Comparison of ENCODE assay signal across 13 mouse cellular contexts in genomic region chrX:96134243-96134661, GRCm38 (mm10). TPM values are rescaled to one million over a fixed set of nuclear protein-coding genes. Genes with fewer than 3 reads are reported as not detected.
DNase-seq lines count a peak whose midpoint lies in the region; ATAC-seq and TF ChIP-seq lines count a peak whose summit lies in the region.
"Had no signal": no experiment of that assay in that cellular context is flagged by ENCODE, and none has a peak within 500 bp of the region (broad histone marks: within the 10 kb centered on the region; RNA-seq: fewer than 3 reads in every experiment).

No protein-coding gene starts in this region.

- no peak for TF ChIP-seq POLR2A in embryonic fibroblast, embryonic 13.5 days (IDR thresholded peaks at IDR 0.05; ENCODE audit: low read depth, low read length)

- H3K4me1 ChIP-seq in embryonic fibroblast, embryonic 13.5 days (ENCODE audit: control insufficient read depth, insufficient read depth, low read length): peaks cover 22% of the 10 kb centered on the region
- peaks cover 16% of the 10 kb centered on the region for H3K4me1 ChIP-seq in lung, embryonic 16.5 days (replicated peaks; ENCODE audit: control insufficient read depth, insufficient read depth, low read length)
- no peaks in the 10 kb centered on the region for H3K4me1 ChIP-seq in neural tube, embryonic 15.5 days
- H3K4me1 ChIP-seq in hindbrain, postnatal 0 days (ENCODE audit: insufficient read depth, low read length): no peaks in the 10 kb centered on the region
- H3K4me1 ChIP-seq: embryonic facial prominence, embryonic 12.5 days had no signal

- 26% methylated on average over 5 of the region's 5 CpGs for WGBS in lung, embryonic 16.5 days
- 80% methylated on average over 5 of the region's 5 CpGs for WGBS in neural tube, embryonic 15.5 days
- 75% methylated on average over 5 of the region's 5 CpGs for WGBS in hindbrain, postnatal 0 days

- H3K27me3 ChIP-seq in lung, embryonic 16.5 days (ENCODE audit: control insufficient read depth, insufficient read depth, low read depth, low read length): no peaks in the 10 kb centered on the region
- H3K27me3 ChIP-seq in neural tube, embryonic 15.5 days (replicated peaks): no peaks in the 10 kb centered on the region
- no peaks in the 10 kb centered on the region for H3K27me3 ChIP-seq in hindbrain, postnatal 0 days (ENCODE audit: insufficient read depth, low read length)
- H3K27me3 ChIP-seq: embryonic facial prominence, embryonic 12.5 days had no signal

- no peaks in the 10 kb centered on the region for H3K36me3 ChIP-seq in lung, embryonic 16.5 days (ENCODE audit: control insufficient read depth, insufficient read depth, low read length)
- H3K36me3 ChIP-seq in neural tube, embryonic 15.5 days: no peaks in the 10 kb centered on the region
- H3K36me3 ChIP-seq in hindbrain, postnatal 0 days (ENCODE audit: insufficient read depth, low read length): no peaks in the 10 kb centered on the region
- H3K36me3 ChIP-seq: embryonic facial prominence, embryonic 12.5 days had no signal

- H3K9ac ChIP-seq in lung, embryonic 16.5 days (ENCODE audit: low read length): no peak overlapping the region
- H3K9ac ChIP-seq in neural tube, embryonic 15.5 days (replicated peaks): no peak overlapping the region
- no peak overlapping the region for H3K9ac ChIP-seq in hindbrain, postnatal 0 days (replicated peaks; ENCODE audit: low read length)
- H3K9ac ChIP-seq: embryonic facial prominence, embryonic 12.5 days; forebrain, postnatal 0 days had no signal

- peak overlapping the region; percentile 95 for H3K27ac ChIP-seq in embryonic fibroblast, embryonic 13.5 days (ENCODE audit: insufficient read depth, low read length)
- H3K27ac ChIP-seq in lung, embryonic 16.5 days (ENCODE audit: low read length): peak overlapping the region; percentile 76
- no peak overlapping the region for H3K27ac ChIP-seq in neural tube, embryonic 15.5 days (replicated peaks)
- no peak overlapping the region for H3K27ac ChIP-seq in hindbrain, postnatal 0 days
- H3K27ac ChIP-seq: embryonic facial prominence, embryonic 12.5 days; stomach, postnatal 0 days had no signal

- H3K4me3 ChIP-seq in embryonic fibroblast, embryonic 13.5 days (ENCODE audit: insufficient read depth, low read length): no peak overlapping the region
- no peak overlapping the region for H3K4me3 ChIP-seq in lung, embryonic 16.5 days (ENCODE audit: low read length)
- no peak overlapping the region for H3K4me3 ChIP-seq in neural tube, embryonic 15.5 days (replicated peaks)
- H3K4me3 ChIP-seq in hindbrain, postnatal 0 days (ENCODE audit: low read length): no peak overlapping the region
- H3K4me3 ChIP-seq: embryonic facial prominence, embryonic 12.5 days had no signal

- no peak for TF ChIP-seq CTCF in embryonic fibroblast, embryonic 13.5 days (IDR thresholded peaks at IDR 0.05; ENCODE audit: borderline replicate concordance, insufficient read depth, low read length)
- TF ChIP-seq CTCF in hindbrain, postnatal 0 days (IDR thresholded peaks at IDR 0.05; ENCODE audit: low read depth): no peak

- H3K4me2 ChIP-seq in lung, embryonic 16.5 days (ENCODE audit: low read depth, low read length): no peak overlapping the region
- no peak overlapping the region for H3K4me2 ChIP-seq in neural tube, embryonic 15.5 days
- no peak overlapping the region for H3K4me2 ChIP-seq in hindbrain, postnatal 0 days (ENCODE audit: low read depth, low read length)
- H3K4me2 ChIP-seq: embryonic facial prominence, embryonic 12.5 days had no signal

- peak; percentile 24 for DNase-seq in heart, adult 11 months
- DNase-seq in heart, postnatal 4 days: no peak
- DNase-seq in 3134 (ENCODE audit: extremely low read depth, insufficient read length, low spot score): peak; percentile 52
- DNase-seq in hindbrain, postnatal 0 days (ENCODE audit: low spot score): no peak
- no peak for DNase-seq in urinary bladder, postnatal 10 days (ENCODE audit: low spot score)
- DNase-seq: cerebellum, adult 9-10 months; forebrain, postnatal 0 days; kidney, adult 8-10 months had no signal

- no peaks in the 10 kb centered on the region for H3K9me3 ChIP-seq in lung, embryonic 16.5 days (ENCODE audit: control insufficient read depth, low read length)
- no peaks in the 10 kb centered on the region for H3K9me3 ChIP-seq in neural tube, embryonic 15.5 days (replicated peaks)
- H3K9me3 ChIP-seq in hindbrain, postnatal 0 days (ENCODE audit: low read length): no peaks in the 10 kb centered on the region
- H3K9me3 ChIP-seq: embryonic facial prominence, embryonic 12.5 days had no signal

- peak; percentile 50 for ATAC-seq in lung, embryonic 16.5 days (ENCODE audit: low read depth)
- ATAC-seq in neural tube, embryonic 15.5 days (ENCODE audit: low FRiP score): no peak
- no peak for ATAC-seq in hindbrain, postnatal 0 days
- ATAC-seq: forebrain, postnatal 0 days had no signal

RNA-seq across cellular contexts. Expression of gene Msn, which starts 38.4 kb away (rescaled TPM):
- total RNA-seq in heart, postnatal 4 days (2021): 100 to 1,000 TPM; 240 to 245 TPM
- 473 and 817 TPM in 2 replicates for polyA plus RNA-seq in embryonic fibroblast, embryonic 13.5 days (2011; ENCODE audit: insufficient read length, low read depth, missing spikeins)
- polyA plus RNA-seq in lung, embryonic 16.5 days (2015; fragmentation: Nextera tagmentation; extraction: Ambion mirVana): 236 and 246 TPM in 2 replicates
- 39.5 and 66.4 TPM in 2 replicates for polyA plus RNA-seq in neural tube, embryonic 15.5 days (2015; fragmentation: Nextera tagmentation; extraction: Ambion mirVana)
- total RNA-seq in hindbrain, postnatal 0 days (2014; rRNA removed): 23.3 and 23.7 TPM in 2 replicates
- polyA plus RNA-seq in hindbrain, postnatal 0 days (2015; fragmentation: Nextera tagmentation; extraction: Ambion mirVana): 31.6 and 33.1 TPM in 2 replicates

Comparison
In these comparisons a context has a peak if more than half of its experiments do, and no peak if none do; other contexts are left out.
1. DNase-seq: peak in heart, adult 11 months (single experiment) and 3134 (single experiment); none in heart, postnatal 4 days (single experiment), hindbrain, postnatal 0 days (single experiment) and urinary bladder, postnatal 10 days (single experiment).
2. H3K27ac ChIP-seq: peak in embryonic fibroblast, embryonic 13.5 days (single experiment) and lung, embryonic 16.5 days (single experiment); none in neural tube, embryonic 15.5 days (single experiment) and hindbrain, postnatal 0 days (single experiment).